Comparison of ENCODE assay signal across 30 mouse cellular contexts in genomic region chr3:101794666-101795065, GRCm38 (mm10). TPM values are rescaled to one million over a fixed set of nuclear protein-coding genes. Genes with fewer than 3 reads are reported as not detected.
DNase-seq lines count a peak whose midpoint lies in the region; ATAC-seq and TF ChIP-seq lines count a peak whose summit lies in the region.
"Had no signal": no experiment of that assay in that cellular context is flagged by ENCODE, and none has a peak within 500 bp of the region (broad histone marks: within the 10 kb centered on the region; RNA-seq: fewer than 3 reads in every experiment).

No protein-coding gene starts in this region.

- no peak for TF ChIP-seq POLR2A in cortical plate, adult 2 months (IDR thresholded peaks at IDR 0.05; ENCODE audit: extremely low read depth, insufficient read depth, low read length)

- peak; percentile 33; the same call in 1 of the 2 replicates for ATAC-seq in forebrain, postnatal 0 days
- no peak for ATAC-seq in forebrain, embryonic 16.5 days
- no peak for ATAC-seq in midbrain, embryonic 16.5 days
- ATAC-seq: CD4-positive, CD25-positive, alpha-beta regulatory T cell, adult 4 months; intestine, embryonic 16.5 days had no signal

- no peak overlapping the region for H3K27ac ChIP-seq in forebrain, postnatal 0 days (ENCODE audit: low read depth, low read length)
- no peak overlapping the region for H3K27ac ChIP-seq in forebrain, embryonic 16.5 days (ENCODE audit: low read length)
- peak overlapping the region; percentile 89 for H3K27ac ChIP-seq in left cerebral cortex, adult 2 months
- peak overlapping the region; percentile 77 for H3K27ac ChIP-seq in cortical plate, adult 2 months (ENCODE audit: insufficient read depth, low read length)
- H3K27ac ChIP-seq in midbrain, embryonic 16.5 days (ENCODE audit: low read length): peak overlapping the region; percentile 8; the same call in 1 of the 2 replicates
- H3K27ac ChIP-seq: embryonic facial prominence, embryonic 10.5 days; embryonic facial prominence, embryonic 15.5 days; kidney, postnatal 0 days; liver, embryonic 14.5 days; neural tube, embryonic 12.5 days; stomach, embryonic 15.5 days had no signal

- intact Hi-C loops in left cerebral cortex, adult 2 months (cut with DNase I): loop anchor here (1.0 to 2.0 kb wide), 2 partner anchors 54 to 191 kb away; no protein-coding TSS in a partner anchor
- intact Hi-C loops in left cerebral cortex, postnatal 25 days (cut with DNase I): loop anchor here (1.0 to 5.0 kb wide), 4 partner anchors 46 to 160 kb away; no protein-coding TSS in a partner anchor

- no peak for TF ChIP-seq CTCF in forebrain, postnatal 0 days (IDR thresholded peaks at IDR 0.05; ENCODE audit: low read depth)
- no peak for TF ChIP-seq CTCF in left cerebral cortex, adult 2 months (IDR thresholded peaks at IDR 0.05)
- TF ChIP-seq CTCF in cortical plate, adult 2 months (IDR thresholded peaks at IDR 0.05; ENCODE audit: extremely low read depth, insufficient read depth, low read length): no peak

- H3K4me3 ChIP-seq in forebrain, postnatal 0 days (ENCODE audit: low read depth, low read length): no peak overlapping the region
- no peak overlapping the region for H3K4me3 ChIP-seq in forebrain, embryonic 16.5 days (replicated peaks; ENCODE audit: low read length)
- no peak overlapping the region for H3K4me3 ChIP-seq in left cerebral cortex, adult 2 months
- no peak overlapping the region for H3K4me3 ChIP-seq in cortical plate, adult 2 months (ENCODE audit: insufficient read depth, low read length)
- no peak overlapping the region for H3K4me3 ChIP-seq in midbrain, embryonic 16.5 days (ENCODE audit: low read depth, low read length)
- H3K4me3 ChIP-seq: embryonic facial prominence, embryonic 10.5 days; embryonic facial prominence, embryonic 15.5 days; neural tube, embryonic 12.5 days; stomach, embryonic 15.5 days had no signal

- 35% methylated on average over 9 of the region's 9 CpGs for WGBS in forebrain, postnatal 0 days
- WGBS in forebrain, embryonic 16.5 days: 43% methylated on average over 9 of the region's 9 CpGs
- 46% methylated on average over 9 of the region's 9 CpGs for WGBS in midbrain, embryonic 16.5 days

- no peaks in the 10 kb centered on the region for H3K4me1 ChIP-seq in forebrain, postnatal 0 days (ENCODE audit: insufficient read depth)
- peaks cover 8% of the 10 kb centered on the region for H3K4me1 ChIP-seq in forebrain, embryonic 16.5 days (replicated peaks; ENCODE audit: control insufficient read depth, insufficient read depth, low read length)
- peaks cover 6% of the 10 kb centered on the region for H3K4me1 ChIP-seq in cortical plate, adult 2 months (ENCODE audit: control insufficient read depth, insufficient read depth, low read length)
- H3K4me1 ChIP-seq in midbrain, embryonic 16.5 days (ENCODE audit: control insufficient read depth, insufficient read depth, low read length): peaks cover 20% of the 10 kb centered on the region

- no peak overlapping the region for H3K4me2 ChIP-seq in forebrain, postnatal 0 days (ENCODE audit: low read depth)
- no peak overlapping the region for H3K4me2 ChIP-seq in forebrain, embryonic 16.5 days (ENCODE audit: low read length)
- H3K4me2 ChIP-seq in midbrain, embryonic 16.5 days (ENCODE audit: low read length): no peak overlapping the region
- H3K4me2 ChIP-seq: embryonic facial prominence, embryonic 15.5 days; neural tube, embryonic 12.5 days; stomach, embryonic 15.5 days had no signal

- H3K27me3 ChIP-seq in forebrain, postnatal 0 days (ENCODE audit: insufficient read depth, low read length): no peaks in the 10 kb centered on the region
- no peaks in the 10 kb centered on the region for H3K27me3 ChIP-seq in forebrain, embryonic 16.5 days (replicated peaks; ENCODE audit: control insufficient read depth, insufficient read depth, low read length)
- no peaks in the 10 kb centered on the region for H3K27me3 ChIP-seq in midbrain, embryonic 16.5 days (ENCODE audit: control insufficient read depth, insufficient read depth, low read depth, low read length)
- H3K27me3 ChIP-seq: embryonic facial prominence, embryonic 15.5 days; neural tube, embryonic 12.5 days; stomach, embryonic 15.5 days had no signal

- no peak overlapping the region for H3K9ac ChIP-seq in forebrain, postnatal 0 days
- H3K9ac ChIP-seq in forebrain, embryonic 16.5 days (replicated peaks; ENCODE audit: low read depth, low read length): no peak overlapping the region
- H3K9ac ChIP-seq in midbrain, embryonic 16.5 days (ENCODE audit: low read depth, low read length): no peak overlapping the region
- H3K9ac ChIP-seq: embryonic facial prominence, embryonic 15.5 days; liver, embryonic 14.5 days; neural tube, embryonic 12.5 days; stomach, embryonic 15.5 days had no signal

- no peaks in the 10 kb centered on the region for H3K36me3 ChIP-seq in forebrain, postnatal 0 days (ENCODE audit: insufficient read depth)
- no peaks in the 10 kb centered on the region for H3K36me3 ChIP-seq in forebrain, embryonic 16.5 days (ENCODE audit: control insufficient read depth, insufficient read depth)
- H3K36me3 ChIP-seq in midbrain, embryonic 16.5 days (ENCODE audit: control insufficient read depth, insufficient read depth, low read length): no peaks in the 10 kb centered on the region
- H3K36me3 ChIP-seq: embryonic facial prominence, embryonic 10.5 days; embryonic facial prominence, embryonic 15.5 days; neural tube, embryonic 12.5 days; stomach, embryonic 15.5 days had no signal

- DNase-seq in forebrain, postnatal 0 days: no peak
- DNase-seq in left cerebral cortex, adult 2 months (ENCODE audit: extremely low spot score in 1 of 2, low spot score in 2 of 2): no peak
- DNase-seq in left cerebral cortex, postnatal 25 days (ENCODE audit: low spot score in 2 of 2): no peak
- no peak for DNase-seq in urinary bladder, postnatal 10 days (ENCODE audit: low spot score)
- no peak for DNase-seq in cerebellum, postnatal 14 days
- DNase-seq: cerebellum, adult 11-12 months; cerebellum, adult 9-11 months; gastrocnemius, postnatal 10 days; heart, postnatal 14 days; kidney, adult 8-10 months; kidney, postnatal 4 days; liver; lung, adult 2 months; lung, postnatal 10 days; right cerebral cortex, postnatal 25 days; thymus, postnatal 14 days had no signal

- no peaks in the 10 kb centered on the region for H3K9me3 ChIP-seq in forebrain, postnatal 0 days (ENCODE audit: low read length)
- no peaks in the 10 kb centered on the region for H3K9me3 ChIP-seq in forebrain, embryonic 16.5 days (ENCODE audit: control insufficient read depth, low read length)
- H3K9me3 ChIP-seq in midbrain, embryonic 16.5 days (replicated peaks; ENCODE audit: control insufficient read depth, low read length, poor library complexity, severe bottlenecking): no peaks in the 10 kb centered on the region
- H3K9me3 ChIP-seq: embryonic facial prominence, embryonic 10.5 days; embryonic facial prominence, embryonic 15.5 days; neural tube, embryonic 12.5 days; stomach, embryonic 15.5 days had no signal

RNA-seq across cellular contexts. Expression of gene Mab21l3, which starts 54.1 kb away (rescaled TPM):
- 0.15 TPM in 1 of 2 replicates, not detected in the other for total RNA-seq in forebrain, postnatal 0 days (2014; rRNA removed)
- polyA plus RNA-seq in forebrain, postnatal 0 days (2015; fragmentation: Nextera tagmentation; extraction: Ambion mirVana): 0.07 and 0.09 TPM in 2 replicates
- polyA plus RNA-seq in forebrain, embryonic 16.5 days (2015; fragmentation: Nextera tagmentation; extraction: Ambion mirVana): 0.35 and 0.41 TPM in 2 replicates
- total RNA-seq in left cerebral cortex, adult 2 months (2021): under 1 TPM; 0.12 to 0.32 TPM
- total RNA-seq in left cerebral cortex, postnatal 25 days (2021): under 1 TPM; 0.44 to 0.50 TPM
- polyA plus RNA-seq in cortical plate, adult 2 months (2012; rRNA removed): 0.15 and 0.17 TPM in 2 replicates
- polyA plus RNA-seq in midbrain, embryonic 16.5 days (2015; fragmentation: Nextera tagmentation; extraction: Ambion mirVana): 0.07 and 0.09 TPM in 2 replicates
- total RNA-seq: heart, adult 8-10 months; heart, postnatal 14 days; layer of hippocampus, adult 8-10 months; left cerebral cortex, postnatal 10 days had no signal
- polyA plus RNA-seq: CD4-positive, CD25-positive, alpha-beta regulatory T cell, adult 4 months had no signal

Comparison
In these comparisons a context has a peak if more than half of its experiments do, and no peak if none do; other contexts are left out.
1. H3K27ac ChIP-seq: peak in left cerebral cortex, adult 2 months (single experiment), cortical plate, adult 2 months (single experiment) and midbrain, embryonic 16.5 days (single experiment); none in forebrain, postnatal 0 days (single experiment) and forebrain, embryonic 16.5 days (single experiment).